Mouse (Mus musculus): ENCODE data around the gene Elk4. TPM values are rescaled to one million over a fixed set of nuclear protein-coding genes. Genes with fewer than 3 reads are reported as not detected.
A peak's percentile ranks its signal among the peaks of the same experiment; 100 is the strongest.

Gene Elk4
- polyA plus RNA-seq, 1 experiment from 2014 or later, result 12.2 TPM

DNA sequence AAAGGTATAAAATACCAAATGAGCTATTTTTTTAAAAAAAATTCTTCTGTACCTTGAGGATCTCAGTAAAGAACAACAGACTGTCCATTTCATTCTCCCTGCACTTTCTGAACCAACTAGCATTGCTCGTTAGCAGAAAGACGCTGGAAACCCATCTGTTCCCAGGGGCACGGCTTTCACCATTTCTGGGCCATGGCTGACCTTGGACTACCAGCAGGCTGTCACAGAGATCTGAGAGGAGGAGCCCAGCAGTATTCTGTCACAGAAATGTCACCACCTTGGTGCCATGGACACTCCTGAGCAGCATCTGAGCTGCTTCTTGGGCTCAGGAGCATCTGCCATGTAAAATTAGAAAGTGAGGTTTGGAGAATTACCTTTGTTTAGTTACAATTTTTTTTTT, 30.3 kb downstream of the Elk4 start:
- H3K36me3 ChIP-seq, result peaks cover 28% of the 10 kb centered on the region; the same call in 1 of the 2 replicates
- 84% methylated on average over 3 of the region's 3 CpGs for WGBS
- peaks cover 8% of the 10 kb centered on the region; the same call in 1 of the 2 replicates for H3K4me1 ChIP-seq
- no peak overlapping the region for H3K4me3 ChIP-seq
- no peaks in the 10 kb centered on the region for H3K27me3 ChIP-seq (ENCODE audit: insufficient read depth, poor library complexity, severe bottlenecking)
- H3K27ac ChIP-seq, result no peak overlapping the region
- no peaks in the 10 kb centered on the region for H3K9me3 ChIP-seq
- no peak for DNase-seq (ENCODE audit: low spot score)

DNA sequence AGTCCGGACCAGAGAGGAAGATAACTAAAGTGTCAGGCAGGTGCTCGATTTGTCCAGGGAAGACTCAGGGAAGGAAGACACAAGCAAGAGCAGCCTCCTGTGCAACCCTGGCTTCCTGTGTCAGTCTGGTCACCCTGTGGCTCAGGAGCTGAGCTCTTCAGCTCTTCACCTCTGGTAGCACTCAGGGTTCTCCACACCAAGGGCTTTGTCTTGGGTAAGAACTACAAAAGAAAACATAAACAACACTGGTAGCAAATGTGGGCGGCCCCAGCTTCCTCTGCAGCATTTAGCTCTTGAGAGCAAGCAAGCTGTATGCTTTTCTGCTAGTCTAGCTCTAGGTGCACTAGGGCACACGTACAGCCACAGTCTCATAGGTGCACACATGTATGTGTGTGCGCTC, 31.3 kb downstream of the Elk4 start:
- Histone ChIP-seq H3K36me3 (peaks cover 18% of the 10 kb centered on the region; the same call in 1 of the 2 replicates), H3K4me3 (no peak overlapping the region), H3K27me3 (ENCODE audit: insufficient read depth, poor library complexity, severe bottlenecking) (no peaks in the 10 kb centered on the region), H3K27ac (no peak overlapping the region), H3K9me3 (no peaks in the 10 kb centered on the region), H3K4me1 (peaks cover 8% of the 10 kb centered on the region; the same call in 1 of the 2 replicates)
- DNase-seq (ENCODE audit: low spot score), result no peak
- 72% methylated on average over 5 of the region's 5 CpGs for WGBS

DNA sequence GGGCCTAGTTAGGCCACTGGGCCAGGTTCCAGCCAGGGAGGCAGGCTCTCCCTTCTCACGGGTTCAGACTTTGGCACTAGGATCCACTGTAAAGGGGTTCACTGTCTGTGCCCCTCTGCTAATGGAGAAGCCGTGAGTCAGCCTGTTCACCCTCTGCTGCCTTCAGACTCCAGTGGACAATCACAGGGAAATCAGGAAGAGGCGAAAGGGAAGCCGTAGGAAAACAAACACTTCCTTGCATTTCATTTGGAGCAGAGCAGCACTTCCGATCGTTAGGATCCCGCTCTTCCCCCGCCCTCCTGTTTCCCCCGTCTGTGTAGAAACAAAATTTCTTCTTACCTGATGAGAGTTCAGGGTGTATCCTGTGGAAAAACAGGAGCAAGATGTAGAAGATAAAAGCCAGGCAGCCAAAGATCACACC, 32.8 kb downstream of the Elk4 start:
- WGBS, result 58% methylated on average over 9 of the region's 9 CpGs
- peak overlapping the region; percentile 67; the same call in 1 of the 2 replicates for H3K27ac ChIP-seq
- DNase-seq (ENCODE audit: low spot score), result no peak
- H3K4me3 ChIP-seq, result no peak overlapping the region
- H3K4me1 ChIP-seq, result peaks cover 8% of the 10 kb centered on the region; the same call in 1 of the 2 replicates
- no peaks in the 10 kb centered on the region for H3K9me3 ChIP-seq
- no peaks in the 10 kb centered on the region for H3K27me3 ChIP-seq (ENCODE audit: insufficient read depth, poor library complexity, severe bottlenecking)
- peaks cover 3% of the 10 kb centered on the region; the same call in 1 of the 2 replicates for H3K36me3 ChIP-seq

DNA sequence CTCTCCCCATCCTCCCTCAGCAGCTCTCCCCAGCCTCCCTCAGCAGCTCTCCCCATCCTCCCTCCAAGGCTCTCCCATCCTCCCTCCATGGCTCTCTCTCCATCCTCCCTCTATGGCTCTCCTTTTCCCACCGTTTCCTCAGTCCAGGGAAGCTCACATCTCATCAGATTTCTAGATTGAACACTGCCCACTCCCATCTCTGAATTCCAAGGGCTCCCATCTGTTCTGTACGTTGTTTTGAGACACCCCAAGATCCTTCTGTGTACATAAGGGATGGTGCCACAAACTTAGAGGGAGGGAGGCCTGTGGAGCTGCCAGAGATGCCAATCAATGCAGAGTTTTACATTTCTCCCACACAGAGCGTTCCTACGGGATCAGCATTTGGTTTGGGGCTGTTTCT, 36.4 kb downstream of the Elk4 start:
- Histone ChIP-seq H3K4me1 (peaks cover 10% of the 10 kb centered on the region; the same call in 1 of the 2 replicates), H3K36me3 (no peaks in the 10 kb centered on the region), H3K4me3 (no peak overlapping the region), H3K9me3 (no peaks in the 10 kb centered on the region), H3K27me3 (ENCODE audit: insufficient read depth, poor library complexity, severe bottlenecking) (no peaks in the 10 kb centered on the region), H3K27ac (no peak overlapping the region)
- no peak for DNase-seq (ENCODE audit: low spot score)
- WGBS, result 69% methylated on average over 4 of the region's 4 CpGs

DNA sequence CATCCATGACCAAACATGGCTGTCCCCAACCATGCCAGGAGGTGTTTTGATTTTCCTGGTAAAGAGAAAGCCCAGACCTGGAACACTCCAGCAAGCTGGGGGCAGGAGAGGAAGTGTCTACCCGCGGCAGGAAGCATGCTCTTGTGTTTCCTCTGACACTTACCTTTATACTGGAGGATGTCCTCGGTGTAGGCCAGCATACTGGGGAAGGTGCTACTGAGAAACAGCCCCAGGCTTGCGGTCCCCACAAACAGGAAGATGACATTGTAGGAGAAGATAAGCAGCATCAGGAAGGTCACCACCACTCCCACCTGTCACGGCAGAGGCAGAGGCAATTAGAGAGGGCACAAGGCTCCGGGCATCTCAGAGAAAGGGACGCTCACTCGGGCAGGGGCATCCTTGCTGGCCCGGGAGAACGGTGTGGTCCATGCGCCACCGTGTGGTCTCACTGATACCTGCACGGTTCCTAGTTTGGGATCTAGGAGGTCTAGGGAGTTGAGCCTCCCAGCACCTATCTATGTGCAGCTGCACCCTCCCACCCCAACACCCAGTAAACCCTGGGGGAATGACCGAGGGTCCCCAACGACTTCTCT, 38.8 kb downstream of the Elk4 start:
- 0 out of 2 replicates have a peak, but pooled peaks cover 4% of the 10 kb centered on the region for H3K4me1 ChIP-seq
- H3K9me3 ChIP-seq, result no peaks in the 10 kb centered on the region
- 21% methylated on average over 15 of the region's 15 CpGs for WGBS
- no peaks in the 10 kb centered on the region for H3K27me3 ChIP-seq (ENCODE audit: insufficient read depth, poor library complexity, severe bottlenecking)
- H3K27ac ChIP-seq, result no peak overlapping the region
- DNase-seq (ENCODE audit: low spot score), result no peak
- no peaks in the 10 kb centered on the region for H3K36me3 ChIP-seq
- H3K4me3 ChIP-seq, result no peak overlapping the region

DNA sequence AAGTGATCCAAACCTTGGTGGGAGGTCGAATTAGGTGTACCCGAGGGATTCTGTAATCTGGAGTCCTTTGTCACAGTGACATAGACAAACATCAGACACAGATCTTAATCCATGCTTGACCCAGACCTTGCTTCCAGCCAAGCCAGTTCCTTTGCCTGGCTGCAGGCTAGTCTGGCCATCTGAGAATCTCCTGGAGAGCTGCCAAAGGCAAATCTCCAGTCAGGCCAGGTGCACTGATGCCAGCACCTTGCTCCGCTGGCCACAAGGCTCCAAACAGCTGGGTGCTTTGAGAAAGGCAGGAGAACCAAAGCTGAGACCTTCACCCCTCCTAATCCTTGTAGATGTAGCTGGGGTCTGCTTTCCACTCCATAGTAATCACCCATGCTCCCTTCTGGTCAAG, 44.3 kb downstream of the Elk4 start:
- Histone ChIP-seq H3K27ac (no peak overlapping the region), H3K4me3 (no peak overlapping the region), H3K36me3 (no peaks in the 10 kb centered on the region), H3K9me3 (no peaks in the 10 kb centered on the region), H3K4me1 (no peaks in the 10 kb centered on the region), H3K27me3 (ENCODE audit: insufficient read depth, poor library complexity, severe bottlenecking) (peaks cover 16% of the 10 kb centered on the region; the same call in 1 of the 2 replicates)
- no peak for DNase-seq (ENCODE audit: low spot score)
- 74% methylated on average over 3 of the region's 3 CpGs for WGBS

DNA sequence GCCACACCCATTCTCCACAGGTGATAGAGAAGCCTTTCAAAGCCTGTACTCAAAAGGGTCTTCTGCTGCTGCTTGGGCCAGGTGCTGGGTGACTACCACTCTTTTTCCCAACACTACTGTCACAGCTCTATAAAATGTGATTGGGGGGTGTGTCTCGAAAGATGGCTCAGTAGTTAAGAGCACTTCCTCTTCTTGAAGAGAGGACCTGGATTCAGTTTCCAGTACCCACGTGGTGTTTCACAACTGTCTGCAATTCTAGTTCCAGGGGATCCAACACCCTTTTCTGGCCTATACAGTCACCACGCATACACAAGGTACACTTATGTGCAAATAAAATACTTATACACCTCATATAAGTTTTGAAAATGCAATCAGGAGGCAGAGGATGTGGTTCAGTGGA, 47.0 kb downstream of the Elk4 start:
- Histone ChIP-seq H3K36me3 (no peaks in the 10 kb centered on the region), H3K27me3 (ENCODE audit: insufficient read depth, poor library complexity, severe bottlenecking) (peaks cover 21% of the 10 kb centered on the region), H3K9me3 (no peaks in the 10 kb centered on the region), H3K4me3 (no peak overlapping the region), H3K4me1 (no peaks in the 10 kb centered on the region), H3K27ac (no peak overlapping the region)
- WGBS, result 75% methylated on average over 3 of the region's 3 CpGs
- DNase-seq (ENCODE audit: low spot score), result no peak

DNA sequence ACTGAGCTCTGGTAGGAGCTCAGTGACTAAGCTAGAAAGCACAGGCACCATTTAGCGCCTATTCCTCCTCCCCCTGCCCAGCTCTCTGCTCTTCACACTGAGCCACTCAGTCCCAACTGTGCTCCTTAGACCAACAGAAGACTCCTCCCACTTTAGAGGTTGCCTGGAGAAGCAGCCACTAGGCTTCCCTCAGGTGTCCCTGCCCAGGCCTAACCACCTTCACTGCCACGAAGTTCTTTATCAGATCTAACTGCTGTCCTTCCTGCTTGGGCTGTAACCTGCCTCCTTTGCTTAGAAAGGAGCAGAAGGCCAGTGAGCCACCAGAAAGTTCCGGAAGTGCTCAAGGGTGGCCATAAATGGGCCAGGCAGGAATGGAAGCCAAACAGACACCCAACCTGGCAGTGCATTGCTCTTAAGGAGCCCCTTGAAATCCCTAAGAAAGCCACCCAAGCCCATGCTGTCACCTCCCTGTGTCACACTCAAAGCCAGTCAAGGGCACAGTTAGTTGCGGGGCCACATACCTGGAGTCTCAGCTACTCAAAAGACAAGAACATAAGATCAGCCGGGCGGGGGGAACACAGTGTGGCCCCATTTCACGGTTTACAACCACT, 47.8 kb downstream of the Elk4 start:
- no peak overlapping the region for H3K4me3 ChIP-seq
- WGBS, result 70% methylated on average over 7 of the region's 7 CpGs
- no peak for DNase-seq (ENCODE audit: low spot score)
- H3K27me3 ChIP-seq (ENCODE audit: insufficient read depth, poor library complexity, severe bottlenecking), result peaks cover 21% of the 10 kb centered on the region
- H3K36me3 ChIP-seq, result no peaks in the 10 kb centered on the region
- peaks cover 3% of the 10 kb centered on the region; the same call in 1 of the 2 replicates for H3K4me1 ChIP-seq
- H3K27ac ChIP-seq, result no peak overlapping the region
- H3K9me3 ChIP-seq, result no peaks in the 10 kb centered on the region

DNA sequence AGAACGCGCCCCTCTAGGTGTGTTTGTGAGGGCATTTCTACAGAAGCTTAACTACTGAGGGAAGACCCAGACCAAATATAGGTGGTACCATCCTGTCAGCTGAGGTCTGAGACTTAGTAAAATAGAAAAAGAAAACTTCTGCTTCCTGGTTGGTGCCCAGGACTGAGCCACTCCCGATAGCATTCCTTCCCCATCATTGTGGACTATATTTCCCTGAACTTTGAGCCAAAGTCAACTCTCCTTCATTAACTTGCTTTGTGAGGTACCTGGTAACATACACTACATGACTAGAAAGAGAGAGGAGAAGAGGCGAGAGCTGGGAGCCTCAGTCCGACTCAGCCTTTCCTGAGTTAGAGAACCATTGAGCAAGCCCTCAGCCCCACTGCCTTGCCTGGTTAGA, 51.2 kb downstream of the Elk4 start:
- Histone ChIP-seq H3K27me3 (ENCODE audit: insufficient read depth, poor library complexity, severe bottlenecking) (peaks cover 41% of the 10 kb centered on the region), H3K4me3 (no peak overlapping the region), H3K9me3 (no peaks in the 10 kb centered on the region), H3K4me1 (peaks cover 6% of the 10 kb centered on the region; the same call in 1 of the 2 replicates), H3K27ac (no peak overlapping the region), H3K36me3 (no peaks in the 10 kb centered on the region)
- 93% methylated on average over 5 of the region's 5 CpGs for WGBS
- no peak for DNase-seq (ENCODE audit: low spot score)

DNA sequence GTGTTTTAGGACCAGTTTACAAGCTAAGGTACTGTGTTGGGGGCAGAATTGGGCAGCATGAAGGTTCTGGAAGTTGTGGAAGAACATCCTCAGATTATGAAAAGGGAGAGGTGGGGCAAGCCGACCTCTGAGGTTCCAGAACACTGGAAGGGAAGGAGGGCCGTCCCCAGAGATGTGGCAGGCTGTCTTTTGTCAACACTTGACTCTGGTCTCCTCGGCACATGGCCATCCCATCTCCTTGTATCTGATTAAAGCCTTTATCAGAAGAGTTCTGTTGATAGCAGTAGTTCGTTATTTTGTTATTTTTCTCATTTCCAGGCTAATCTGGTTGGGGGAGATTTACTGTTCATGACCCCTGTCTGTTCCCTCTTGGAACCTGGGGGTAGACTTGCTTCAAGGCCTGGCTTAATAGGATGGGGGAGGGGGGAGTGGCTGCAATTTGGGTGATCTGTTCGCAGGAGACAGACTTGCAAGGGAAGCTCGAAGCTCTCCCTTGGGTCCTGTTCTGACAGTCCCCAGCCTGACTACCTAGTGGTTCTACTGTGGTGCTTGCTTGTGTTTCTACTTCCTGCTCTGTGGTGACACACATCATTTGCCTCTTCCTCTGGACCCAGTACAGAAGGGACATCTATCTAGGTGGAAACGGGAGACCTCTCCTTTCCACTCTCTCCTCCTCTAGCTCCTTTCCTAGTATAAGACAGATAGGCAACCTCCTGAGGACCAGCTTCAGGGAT, 52.8 kb downstream of the Elk4 start:
- Histone ChIP-seq H3K27me3 (ENCODE audit: insufficient read depth, poor library complexity, severe bottlenecking) (peaks cover 49% of the 10 kb centered on the region), H3K4me1 (peaks cover 6% of the 10 kb centered on the region; the same call in 1 of the 2 replicates), H3K4me3 (no peak overlapping the region), H3K9me3 (no peaks in the 10 kb centered on the region), H3K36me3 (no peaks in the 10 kb centered on the region), H3K27ac (no peak overlapping the region)
- no peak for DNase-seq (ENCODE audit: low spot score)
- WGBS, result 27% methylated on average over 7 of the region's 7 CpGs

DNA sequence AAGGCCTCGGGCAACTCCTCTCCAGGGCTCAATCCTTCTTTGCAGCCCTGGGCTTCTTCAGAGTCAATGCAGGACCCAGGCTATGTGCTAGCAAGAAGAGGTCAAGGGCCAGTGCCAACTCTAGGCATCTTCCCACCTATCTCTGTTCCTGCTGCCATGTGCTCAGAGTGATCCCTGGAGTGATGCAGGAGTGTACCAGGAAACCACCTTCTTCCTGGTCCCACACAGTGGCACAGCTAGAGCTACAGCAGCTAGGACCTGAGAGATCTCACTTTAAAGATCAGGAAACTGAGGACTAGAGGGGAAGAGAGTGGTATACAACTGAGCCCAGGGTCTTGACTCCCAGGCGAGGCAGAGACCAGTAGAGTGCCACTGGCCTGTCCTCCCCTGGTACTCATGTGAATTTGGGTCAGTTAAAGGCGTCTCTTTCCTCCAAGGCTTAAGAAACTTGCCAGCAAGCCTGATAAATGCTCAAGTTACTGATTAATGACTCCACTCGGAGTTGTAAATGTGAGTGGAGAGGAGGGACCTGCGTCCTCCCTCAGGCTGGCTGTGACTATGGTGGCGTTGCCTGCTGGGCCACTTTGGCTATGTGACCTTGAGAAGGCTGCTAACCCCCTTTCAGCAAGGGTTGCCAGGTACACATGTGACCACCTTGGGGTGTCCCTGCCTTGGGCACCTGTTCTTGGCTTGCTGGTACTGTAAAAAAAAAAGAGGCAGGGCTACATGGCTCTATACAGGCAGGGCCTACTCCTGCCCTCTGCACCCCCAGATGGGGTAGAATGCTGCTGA, 54.5 kb downstream of the Elk4 start:
- WGBS, result 60% methylated on average over 6 of the region's 6 CpGs
- no peaks in the 10 kb centered on the region for H3K36me3 ChIP-seq
- no peak overlapping the region for H3K4me3 ChIP-seq
- no peak overlapping the region for H3K27ac ChIP-seq
- no peaks in the 10 kb centered on the region for H3K9me3 ChIP-seq
- peaks cover 59% of the 10 kb centered on the region for H3K27me3 ChIP-seq (ENCODE audit: insufficient read depth, poor library complexity, severe bottlenecking)
- no peak for DNase-seq (ENCODE audit: low spot score)
- peaks cover 7% of the 10 kb centered on the region for H3K4me1 ChIP-seq

DNA sequence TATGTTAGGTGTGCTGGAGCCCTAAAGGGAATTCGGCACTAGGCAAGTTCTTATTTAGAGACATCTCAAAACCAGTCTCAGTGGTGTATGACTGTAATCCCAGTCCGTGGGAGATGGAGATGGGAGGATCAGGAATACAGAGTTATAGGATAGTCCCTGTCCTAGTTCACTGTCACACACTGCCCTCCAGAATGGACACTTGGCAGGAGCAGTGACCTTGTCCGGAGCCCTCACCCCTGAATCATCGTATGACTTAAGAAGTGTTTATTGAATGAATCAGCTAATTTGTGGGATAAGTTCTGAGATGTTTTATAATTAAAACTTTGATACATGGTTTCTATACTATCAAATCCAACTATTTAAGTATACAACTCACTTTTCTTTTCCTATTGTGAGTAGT, 55.7 kb downstream of the Elk4 start:
- WGBS, result 83% methylated on average over 4 of the region's 4 CpGs
- H3K9me3 ChIP-seq, result no peaks in the 10 kb centered on the region
- H3K4me3 ChIP-seq, result no peak overlapping the region
- H3K36me3 ChIP-seq, result no peaks in the 10 kb centered on the region
- H3K4me1 ChIP-seq, result peaks cover 18% of the 10 kb centered on the region
- peaks cover 71% of the 10 kb centered on the region for H3K27me3 ChIP-seq (ENCODE audit: insufficient read depth, poor library complexity, severe bottlenecking)
- H3K27ac ChIP-seq, result no peak overlapping the region
- DNase-seq (ENCODE audit: low spot score), result no peak

Data from heart, embryonic 10.5 days (tissue).